Mouse (Mus musculus): ENCODE results near the gene Tll1. TPM values are rescaled to one million over a fixed set of nuclear protein-coding genes. Genes with fewer than 3 reads are reported as not detected.

The Tll1 gene
- 0.67 and 1.4 TPM in 2 replicates for polyA plus RNA-seq (2012; rRNA removed)

DNA sequence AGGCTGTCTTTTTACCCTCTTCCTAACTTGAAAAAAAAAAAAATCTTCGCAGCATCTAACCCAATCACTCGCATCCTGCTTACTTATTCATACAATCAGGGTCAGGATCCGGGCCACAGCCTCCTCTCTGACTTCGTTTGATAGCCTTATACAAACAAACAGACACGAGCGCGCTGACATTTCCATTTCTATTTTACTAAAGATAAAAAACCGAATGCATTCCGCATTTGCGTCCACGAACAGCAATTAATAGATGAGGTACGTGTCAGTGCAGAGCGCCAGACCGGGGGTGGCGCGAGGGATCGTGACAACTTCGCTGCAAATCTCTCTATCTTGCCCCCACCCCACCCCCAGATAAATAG lies at the start of gene Tll1:
Gene Tll1 (minus strand): TSS at position 248 of the 362 bp plus-strand sequence.

All from ovary, adult 2 months (tissue).